Mouse (Mus musculus) spleen, adult 12 weeks (tissue): Measurements from ENCODE around the gene Prpsap1.
"Not testable (repeated sequence)": the region's sequence is repeated elsewhere in the genome, so short reads cannot be mapped to it uniquely, and the experiment has no call there.

Experiments
- DNase-seq: peaks from one replicate; pipeline ENCODE4 v3.0.0; 2022; ENCODE audit warnings: low spot score

The Prpsap1 gene

DNA sequence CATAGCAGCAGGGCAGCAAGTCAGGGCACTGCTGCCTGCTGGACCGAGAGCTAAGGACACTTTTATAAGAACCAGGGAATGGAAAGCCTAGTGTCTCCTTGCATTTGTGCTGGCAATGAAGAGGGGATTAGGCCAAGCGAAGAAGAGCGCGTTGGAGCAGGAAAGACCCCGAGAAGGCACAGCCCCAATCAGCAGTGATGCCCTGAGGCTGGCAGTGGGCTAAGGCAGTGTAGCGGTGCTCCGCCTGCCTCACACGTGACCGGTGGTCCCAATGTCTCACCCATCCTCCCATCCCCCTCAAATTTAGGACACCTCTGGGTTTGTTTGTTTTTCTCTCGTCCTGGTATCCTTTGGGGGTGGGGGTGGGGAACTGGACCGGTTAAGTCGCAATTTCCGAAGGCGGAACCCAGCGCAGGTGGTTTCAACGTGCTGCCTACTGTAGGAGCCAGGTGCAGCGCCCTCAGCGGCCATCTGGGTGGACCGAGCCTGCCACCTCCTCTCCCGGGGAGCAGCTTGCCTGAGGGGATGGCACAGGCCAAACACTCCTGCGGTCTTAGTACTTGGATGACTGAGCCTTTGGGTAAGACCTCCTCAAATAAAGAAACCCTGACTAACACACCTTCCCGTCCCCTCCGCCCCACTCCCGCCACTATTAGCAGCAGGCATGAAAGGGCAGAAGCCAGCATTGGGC, 21.5 kb upstream of the Prpsap1 start:
- DNase-seq: no peak

DNA sequence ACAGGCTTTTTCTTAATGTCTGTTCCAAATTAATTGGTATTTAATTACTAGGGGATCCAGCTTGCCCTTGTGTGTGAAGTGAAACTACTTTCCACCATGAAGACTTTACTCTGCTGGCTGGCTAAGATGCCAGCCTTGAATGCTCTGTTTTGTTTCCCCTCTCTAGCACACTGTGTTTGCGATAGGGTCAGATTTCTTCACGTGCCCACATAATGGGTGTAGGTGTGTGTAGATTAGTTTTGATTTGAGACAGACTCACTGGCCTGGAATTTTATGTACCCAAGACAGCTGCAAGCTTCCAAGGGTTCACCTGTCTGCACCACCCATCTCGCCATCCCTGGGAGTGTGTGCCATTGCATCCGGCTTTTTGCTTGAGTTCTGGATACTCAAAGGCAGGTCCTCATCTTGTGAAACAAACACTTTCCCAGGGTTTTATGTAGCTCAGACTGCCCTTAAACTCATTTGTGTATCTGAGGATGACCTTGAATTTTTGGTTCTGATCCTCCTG, 19.6 kb upstream of the Prpsap1 start:
- no peak for DNase-seq

DNA sequence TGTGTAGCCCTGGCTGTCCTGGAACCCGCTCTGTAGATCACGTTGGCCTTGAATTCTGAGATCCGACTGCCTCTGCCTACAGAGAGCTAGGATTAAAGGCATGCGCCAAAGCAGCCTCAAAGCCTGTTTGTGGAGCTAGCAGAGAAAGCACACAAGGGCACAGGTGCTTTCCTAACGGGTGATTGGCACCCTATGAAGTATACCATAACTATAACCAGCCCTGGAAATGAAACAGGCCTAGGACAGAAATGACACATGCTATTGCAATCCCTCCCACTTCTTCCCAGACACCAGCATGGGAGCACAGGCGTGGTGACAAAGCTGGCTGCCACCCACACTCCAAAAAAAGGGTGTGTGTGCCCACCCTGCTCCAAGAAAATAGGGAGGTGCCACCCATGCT, 19.0 kb upstream of the Prpsap1 start:
- no peak for DNase-seq

DNA sequence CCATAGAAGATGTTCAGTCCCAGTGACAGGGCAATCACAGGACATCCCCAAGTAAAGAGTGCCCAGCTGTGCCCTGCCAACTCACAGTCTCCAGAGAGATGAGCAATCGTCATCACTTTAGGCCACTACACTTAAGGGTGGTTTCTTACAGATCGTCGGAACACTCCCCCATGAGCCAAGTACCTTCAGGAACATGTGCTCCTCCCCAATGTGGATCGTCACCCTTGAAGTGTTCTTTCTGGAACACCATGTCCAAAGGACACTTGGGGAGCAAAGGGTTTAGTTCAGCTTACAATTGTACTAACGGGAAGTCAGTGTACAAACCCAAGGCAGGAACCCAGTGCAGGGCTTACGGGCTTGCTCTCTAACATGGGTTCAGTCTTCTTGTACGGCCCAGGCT, 18.2 kb upstream of the Prpsap1 start:
- DNase-seq: no peak

DNA sequence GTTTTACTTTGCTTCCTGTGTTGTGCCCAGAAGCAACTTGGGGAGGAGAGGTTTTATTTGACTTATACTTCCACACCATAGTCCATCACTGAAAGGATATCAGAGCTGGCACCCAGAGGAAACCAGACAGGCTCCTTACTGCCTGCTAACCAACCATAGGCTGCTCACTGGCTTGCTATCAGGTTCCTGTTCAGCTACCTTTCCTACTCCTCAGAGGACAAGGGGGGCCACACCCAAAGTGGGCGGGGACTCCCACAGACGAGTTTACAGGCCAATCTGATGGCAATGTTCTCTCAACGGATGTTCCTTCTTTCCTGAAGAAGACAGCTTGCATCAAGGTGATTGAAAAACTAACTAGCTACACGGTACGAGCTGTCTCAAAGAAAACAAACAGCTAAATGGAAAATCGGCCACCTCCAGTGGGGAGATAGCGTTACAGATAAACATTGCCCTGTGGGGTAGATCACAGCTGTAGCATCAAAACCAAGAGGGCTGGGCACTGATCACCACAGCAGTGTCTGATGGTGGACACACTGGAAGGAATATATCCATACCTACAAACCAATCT, 17.4 kb upstream of the Prpsap1 start:
- no peak for DNase-seq

DNA sequence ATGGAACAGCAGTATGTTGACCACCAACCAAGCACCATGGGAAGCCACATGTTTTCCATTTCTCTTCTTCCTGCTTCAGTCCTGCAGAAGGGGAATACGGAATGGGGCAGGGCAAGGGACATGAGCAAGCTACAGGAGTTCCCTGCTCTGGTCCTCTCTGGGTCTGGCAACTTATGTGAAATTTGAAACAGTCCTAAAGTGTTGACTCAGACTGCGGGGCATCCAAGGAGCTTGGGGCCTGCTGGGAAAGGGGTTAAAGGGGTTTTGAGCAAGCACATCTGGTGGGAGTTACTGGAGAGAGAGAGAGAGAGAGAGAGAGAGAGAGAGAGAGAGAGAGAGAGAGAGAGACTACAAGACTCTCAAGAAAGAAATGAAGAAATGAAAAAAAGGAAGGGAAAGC, 14.7 kb upstream of the Prpsap1 start:
- DNase-seq: no peak

DNA sequence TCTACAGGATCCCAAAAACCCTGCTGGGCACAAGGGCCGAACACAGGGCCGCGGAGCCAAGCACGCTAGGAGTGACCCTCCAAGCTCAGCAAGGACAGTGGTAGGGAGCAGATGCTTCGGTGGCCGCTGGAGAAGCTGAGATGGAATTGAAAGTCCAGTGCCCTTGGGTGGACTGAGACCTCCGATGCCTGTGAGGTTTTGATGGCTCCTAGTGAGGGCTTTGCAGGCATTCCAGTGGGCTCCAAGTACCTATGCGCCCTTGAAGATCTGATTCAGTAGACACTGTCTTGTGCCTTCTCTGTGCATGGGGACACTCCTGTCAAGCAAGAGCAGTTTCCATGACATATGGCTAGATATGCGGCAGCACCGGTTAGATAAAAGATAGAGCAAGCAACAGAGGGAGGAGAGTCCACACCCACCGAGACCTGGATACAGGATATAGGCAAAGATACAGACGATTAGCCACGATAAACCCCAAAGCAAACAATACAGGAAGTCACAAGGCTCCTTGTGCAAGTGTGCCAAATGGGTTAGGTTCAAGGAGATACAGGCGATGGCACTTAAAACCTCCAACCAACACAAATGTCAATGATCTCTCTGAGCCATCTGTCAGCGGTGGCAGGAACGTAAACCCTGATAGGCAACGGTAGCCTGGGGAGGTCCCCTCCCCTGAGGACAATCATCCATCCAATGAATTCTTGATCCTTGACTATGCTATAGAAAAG, 12.3 kb upstream of the Prpsap1 start:
- DNase-seq: no peak

DNA sequence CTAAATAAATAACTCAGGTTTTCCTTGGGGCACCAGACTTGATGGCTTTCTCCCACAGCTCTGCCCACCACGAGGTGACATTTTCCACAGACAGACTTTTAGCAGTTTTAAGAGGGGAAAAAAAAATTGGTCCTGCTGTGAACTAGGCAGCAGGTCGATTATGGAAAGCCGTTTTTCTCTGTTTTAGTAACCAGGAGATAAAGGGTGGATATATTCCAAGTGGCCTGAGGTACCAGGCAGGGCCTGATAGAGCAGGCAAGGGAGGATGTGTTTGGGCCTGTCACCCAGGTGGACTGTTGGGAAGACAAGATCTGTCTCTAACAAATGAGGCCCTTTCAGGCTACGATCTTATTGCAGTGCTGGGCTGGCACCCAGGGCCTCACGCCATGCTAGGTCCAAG, 11.6 kb upstream of the Prpsap1 start:
- no peak for DNase-seq

DNA sequence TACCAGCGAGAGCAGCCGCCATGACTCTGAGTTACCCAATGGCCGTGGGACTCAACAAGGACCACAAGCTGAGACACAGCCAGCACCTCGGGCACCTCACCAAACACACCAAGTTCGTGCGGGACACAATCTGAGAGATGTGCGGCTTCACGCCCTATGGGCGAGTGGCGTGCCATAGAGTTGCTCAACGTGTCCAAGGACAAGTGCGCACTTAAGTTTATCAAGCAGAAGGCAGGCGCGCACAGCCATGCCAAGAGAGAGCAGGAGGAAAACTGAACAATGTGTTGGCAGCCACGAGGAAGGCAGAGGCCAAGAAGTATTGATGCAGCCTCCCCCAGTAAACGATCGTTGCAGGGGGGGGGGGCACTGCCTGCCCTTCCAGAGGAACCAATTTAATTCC, 10.5 kb upstream of the Prpsap1 start:
- DNase-seq: no peak

DNA sequence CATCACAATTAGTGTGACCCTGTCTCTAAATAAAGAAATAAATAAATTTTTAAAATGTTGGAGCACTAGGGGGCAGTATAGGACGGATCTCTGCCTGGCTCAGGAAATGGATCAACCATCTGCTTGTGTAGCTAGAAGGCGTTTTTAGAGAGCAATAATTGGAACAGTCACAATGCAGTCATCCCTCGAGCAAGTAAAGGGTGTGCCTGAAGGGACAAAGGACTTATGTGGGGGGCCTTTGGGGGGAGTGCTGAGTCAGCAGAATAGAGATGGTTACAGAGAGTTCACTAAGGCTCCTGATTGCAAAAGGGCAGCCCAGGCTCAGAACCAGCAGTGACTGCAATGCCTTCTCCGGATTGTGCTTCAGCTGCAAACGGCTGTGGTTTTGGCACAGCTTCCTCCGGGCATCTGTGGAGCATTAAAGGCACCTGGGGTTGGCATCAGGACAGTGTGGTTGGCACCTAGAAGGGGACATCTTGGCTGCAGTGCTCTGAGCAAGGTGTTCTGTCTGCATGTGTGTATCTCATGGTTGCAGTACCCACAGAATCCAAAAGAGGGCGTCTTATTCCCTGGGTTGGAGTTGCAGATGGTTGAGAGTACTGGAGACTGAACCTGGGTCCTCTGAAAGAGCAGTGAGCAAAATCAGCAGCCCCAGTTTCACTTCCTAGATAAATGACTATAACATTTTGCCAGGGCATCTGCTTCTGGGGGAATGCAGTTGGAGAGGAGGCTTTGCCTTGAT, 7.2 kb upstream of the Prpsap1 start:
- peak; percentile 25 for DNase-seq

DNA sequence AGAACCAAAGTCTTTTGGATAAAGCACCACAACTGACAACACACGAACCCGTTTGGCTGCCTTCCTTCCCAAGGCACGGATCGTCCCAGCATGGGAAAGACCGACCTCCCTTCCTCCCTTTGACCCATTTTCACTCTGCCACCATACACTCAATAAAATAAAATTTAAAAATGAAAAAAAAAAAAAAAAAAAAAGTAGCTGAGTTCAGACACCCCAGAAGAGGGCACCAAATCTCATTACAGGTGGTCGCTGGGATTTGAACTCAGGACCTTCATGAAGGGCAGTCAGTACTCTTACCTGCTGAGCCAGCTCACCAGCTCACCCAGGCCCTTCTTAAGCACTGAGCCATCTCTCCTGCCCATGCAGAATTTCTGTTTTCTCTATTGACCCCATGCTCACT, 5.0 kb upstream of the Prpsap1 start:
- DNase-seq: no peak

DNA sequence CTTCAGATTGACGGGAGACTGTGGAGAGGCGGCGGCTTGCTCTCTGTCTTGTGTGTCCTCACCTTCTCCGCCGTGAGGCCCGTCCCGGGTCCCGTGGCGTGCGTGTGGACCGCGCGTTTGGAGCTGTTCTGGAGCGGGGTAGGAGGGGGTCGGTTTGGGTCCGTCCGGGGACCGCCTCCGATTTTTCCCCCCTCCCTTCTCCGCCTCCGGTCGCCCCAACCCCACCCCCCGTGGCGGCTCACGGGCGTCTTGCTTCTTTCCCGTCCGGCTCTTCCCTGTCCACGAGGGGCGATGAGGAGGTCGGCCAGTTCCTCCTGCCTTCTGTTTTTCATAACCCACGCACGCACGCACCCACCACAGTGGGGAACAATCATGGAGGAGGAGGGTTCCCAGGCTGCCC, 4.6 kb upstream of the Prpsap1 start:
- no peak for DNase-seq

DNA sequence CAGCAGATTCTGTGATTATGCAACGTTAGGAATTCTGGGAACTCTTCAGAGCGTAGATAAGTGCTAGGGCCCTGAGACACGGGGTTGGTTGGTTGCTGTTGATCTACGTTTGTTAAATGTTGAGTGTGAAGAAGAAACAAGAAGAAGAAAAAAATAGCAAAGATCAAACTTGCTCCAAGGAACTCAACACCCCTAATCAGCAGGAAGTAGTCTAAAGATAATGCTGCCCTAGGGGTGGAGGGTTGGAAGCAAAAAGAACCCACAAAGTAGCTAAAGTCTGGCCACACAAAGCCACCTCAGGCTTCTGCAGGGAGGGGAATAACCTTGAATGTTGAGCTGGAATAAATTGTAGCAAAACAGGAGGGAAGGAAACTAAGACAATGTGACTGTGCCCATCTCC, 3.3 kb upstream of the Prpsap1 start:
- no peak for DNase-seq

DNA sequence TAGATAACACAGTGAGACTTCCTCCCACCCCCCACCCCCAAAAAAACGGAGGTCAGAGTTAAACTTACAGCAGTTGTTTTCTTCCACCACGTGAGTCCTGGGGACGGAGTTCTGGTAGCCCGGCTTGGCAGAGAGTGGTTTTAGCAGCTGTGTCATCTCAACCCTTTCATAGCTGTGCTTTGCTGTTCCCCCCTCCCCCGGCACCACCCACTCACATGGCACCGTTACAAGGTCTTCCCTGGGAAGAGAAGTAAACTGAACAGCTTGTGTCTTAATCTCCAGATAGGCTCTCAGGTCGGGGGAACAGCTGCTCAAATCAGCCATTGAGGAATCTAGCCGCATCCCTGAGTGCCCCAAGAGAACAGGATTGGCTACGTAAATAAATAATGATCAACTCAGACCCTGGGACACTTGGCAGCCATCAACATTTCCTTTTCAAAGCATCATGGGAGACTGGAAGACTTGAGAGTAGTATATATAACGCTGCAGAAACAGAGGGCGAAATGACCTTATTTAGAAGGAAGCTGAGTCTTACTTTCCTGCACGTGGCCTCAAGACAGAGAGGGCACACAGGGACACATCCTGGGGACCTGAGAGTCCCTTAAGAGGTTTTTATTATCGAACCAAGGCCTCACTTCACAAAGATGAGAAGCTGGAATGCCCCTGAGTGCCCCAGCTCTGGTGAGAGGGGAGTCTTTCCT, 622 bp upstream of the Prpsap1 start:
- DNase-seq: no peak

DNA sequence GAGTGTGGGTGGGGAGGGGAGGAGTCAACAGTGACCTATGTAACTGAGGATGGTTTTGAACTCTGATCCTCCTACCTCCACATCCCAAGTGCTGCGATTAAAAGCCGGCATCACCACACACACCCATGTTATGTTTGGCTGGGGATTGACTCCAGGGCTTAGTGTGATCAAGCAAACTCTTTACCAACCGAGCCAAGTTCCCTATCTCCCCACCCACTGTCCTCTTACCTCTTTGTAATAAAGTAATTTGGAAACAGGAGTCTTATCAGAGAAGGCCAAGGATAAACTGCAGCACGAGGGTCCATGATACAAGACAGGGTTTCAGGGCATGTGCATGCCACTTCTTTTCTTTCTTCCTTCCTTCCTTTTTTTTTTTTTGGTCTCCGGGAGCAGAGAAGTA, 811 bp downstream of the Prpsap1 start:
- no peak for DNase-seq

DNA sequence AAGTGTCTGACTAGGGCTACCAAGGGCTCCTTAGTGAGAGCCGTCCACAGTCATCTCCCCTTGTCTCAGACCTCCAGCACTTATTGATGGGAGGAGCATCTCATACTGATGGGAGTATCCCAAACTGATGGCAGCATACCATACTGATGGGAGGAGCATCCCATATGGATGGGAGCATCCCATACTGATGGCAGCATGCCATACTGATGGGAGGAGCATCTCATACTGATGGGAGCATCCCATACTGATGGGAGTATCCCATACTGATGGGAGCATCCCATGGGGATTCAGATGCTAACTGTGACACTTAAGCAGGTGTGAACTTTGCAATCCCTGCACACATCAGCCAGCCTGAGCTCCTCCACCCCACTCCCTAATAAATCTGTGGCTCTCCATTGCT, 1.5 kb downstream of the Prpsap1 start:
- not testable (repeated sequence) for DNase-seq

DNA sequence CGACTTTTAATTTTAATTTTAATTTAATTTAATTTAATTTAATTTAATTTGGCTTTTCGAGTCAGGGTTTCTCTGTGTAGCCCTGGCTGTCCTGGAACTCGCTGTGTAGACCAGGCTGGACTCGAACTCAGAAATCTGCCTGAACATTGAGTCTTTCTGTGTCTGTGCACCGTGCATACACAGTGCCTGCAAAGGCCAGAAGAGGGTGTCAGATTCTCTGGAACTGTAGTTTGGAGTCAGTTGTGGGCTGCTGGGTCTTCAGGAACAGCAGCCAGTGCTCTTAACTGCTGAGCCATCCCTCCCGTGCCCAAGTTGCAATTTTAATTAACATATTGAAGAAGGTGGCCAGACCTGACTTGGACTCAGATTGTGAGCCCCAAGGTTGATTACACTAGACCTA, 2.7 kb downstream of the Prpsap1 start:
- no peak for DNase-seq

DNA sequence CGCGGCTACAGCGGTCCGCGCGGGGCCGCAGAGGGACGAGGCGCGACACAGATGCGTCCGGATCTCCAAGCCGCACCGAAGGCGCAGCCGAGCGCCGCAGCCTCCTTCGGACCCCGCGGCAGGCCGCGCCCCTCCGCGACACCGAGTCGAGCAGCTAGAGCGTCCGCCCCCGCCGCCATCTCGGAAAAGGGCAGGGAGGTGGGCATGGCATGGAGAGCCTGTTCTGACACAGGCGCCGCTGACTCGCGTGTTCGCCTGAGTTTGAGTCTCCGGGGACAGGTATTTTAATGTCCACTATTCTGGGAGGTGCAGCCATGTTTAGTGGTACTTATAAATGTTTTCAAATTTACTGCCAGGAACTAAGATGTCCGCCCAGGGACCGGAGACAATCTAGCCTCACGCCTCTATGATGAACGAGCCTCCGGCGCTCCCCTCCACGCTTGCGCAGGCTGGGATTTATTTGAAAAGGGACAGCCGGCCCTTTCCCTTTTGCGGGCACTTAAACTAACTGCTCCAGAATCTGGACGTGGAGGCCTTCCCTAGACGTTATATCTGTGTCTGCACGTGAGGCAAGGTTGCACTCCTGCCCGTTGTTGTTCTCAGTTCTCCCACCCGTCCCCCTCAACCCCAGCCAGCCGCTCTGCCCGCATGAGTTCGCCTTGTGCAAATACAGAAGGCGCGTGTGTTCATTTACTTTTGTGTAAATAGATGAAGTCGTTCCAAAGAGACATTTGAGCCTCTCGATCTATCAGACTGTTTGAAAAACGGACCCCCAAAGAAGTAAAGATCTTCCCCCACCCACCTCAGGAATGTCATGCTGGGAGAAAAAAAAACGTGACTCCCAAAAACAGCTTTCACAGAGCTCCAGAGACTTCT, 3.5 kb downstream of the Prpsap1 start:
- DNase-seq: peak; percentile 88

DNA sequence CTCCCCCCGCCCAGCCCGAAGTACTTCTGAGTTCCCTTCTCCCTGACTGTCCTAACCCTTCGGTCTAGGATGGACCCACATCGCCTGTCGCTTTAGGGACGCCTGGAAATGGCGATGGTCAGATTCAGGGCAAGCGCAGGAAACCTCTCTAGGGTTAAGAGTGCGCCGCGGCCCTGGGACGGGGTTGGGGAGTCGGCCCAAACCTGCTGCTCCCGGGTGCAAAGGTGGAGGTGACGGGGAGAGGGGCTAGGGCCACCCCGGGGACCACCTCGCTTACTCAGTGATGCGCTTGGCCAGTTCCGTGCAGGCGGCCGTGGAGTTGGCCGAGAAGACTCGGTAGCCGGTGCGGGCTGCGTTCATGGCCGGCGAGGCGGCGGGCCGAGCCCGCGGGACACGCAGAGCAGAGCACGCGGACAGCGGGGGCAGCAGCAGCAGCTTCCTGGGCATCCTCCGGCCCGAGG, 4.2 kb downstream of the Prpsap1 start:
- no peak for DNase-seq

DNA sequence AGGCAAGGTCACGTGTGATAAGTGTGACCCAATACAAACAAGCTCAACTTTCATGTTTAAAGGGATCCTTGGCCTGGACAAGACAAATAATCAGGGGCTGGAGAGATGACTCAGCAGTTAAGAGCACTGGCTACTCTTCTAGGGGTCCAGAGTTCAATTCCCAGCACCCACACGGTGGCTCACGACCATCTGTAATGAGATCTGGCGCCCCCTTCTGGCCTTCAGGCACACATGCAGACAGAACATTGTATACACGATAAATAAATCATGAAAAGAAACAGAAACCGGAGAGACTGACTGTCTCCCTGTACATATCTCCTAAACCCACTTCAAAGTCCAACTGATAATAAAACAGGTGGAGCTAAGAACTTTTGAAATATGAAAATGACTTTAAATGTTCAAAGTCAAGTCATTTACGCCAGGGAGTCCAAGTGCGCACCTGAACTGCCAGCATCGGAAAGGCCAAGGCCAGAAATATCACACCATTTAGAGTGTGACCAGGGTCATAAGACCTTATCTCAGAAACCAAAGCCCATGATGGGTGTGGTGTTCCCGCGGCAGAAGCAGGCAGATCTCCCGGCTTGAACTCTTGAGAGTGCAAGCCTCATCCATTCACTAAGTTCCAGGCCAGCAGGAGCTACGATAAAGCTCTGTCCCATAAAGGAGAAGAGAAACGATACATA, 5.2 kb downstream of the Prpsap1 start:
- no peak for DNase-seq
